Mouse (Mus musculus) CH12.LX (cell line): ENCODE data around the gene Retnlb. TPM values are rescaled to one million over a fixed set of nuclear protein-coding genes. Genes with fewer than 3 reads are reported as not detected.

Source experiments
- DNase-seq: peaks from one replicate; pipeline ENCODE4 v3.0.0-alpha.2; 2013; ENCODE audit errors: extremely low read depth
- H3K27ac ChIP-seq: 2 replicates; pipeline ENCODE4 v1.5.1; 2012; ENCODE audit warnings: low read depth, mild to moderate bottlenecking, control low read depth, moderate library complexity; ENCODE audit not compliant: insufficient read depth
- H3K27me3 ChIP-seq: replicated peaks from 2 replicates; pipeline ENCODE3; 2012; ENCODE audit warnings: inconsistent platforms
- H3K36me3 ChIP-seq, 2 experiments: replicated peaks in 1 of 2; 2 replicates each; pipeline versions ENCODE3 to v1.6.1; 2012; ENCODE audit warnings: inconsistent platforms in 1 of 2, low read length in 1 of 2, mild to moderate bottlenecking in 1 of 2, mixed read lengths in 1 of 2, moderate library complexity in 1 of 2; ENCODE audit not compliant: control insufficient read depth in 1 of 2, insufficient read depth in 1 of 2
- H3K4me1 ChIP-seq, 2 experiments: 2 replicates each; pipeline ENCODE4 v1.6.1; 2012; ENCODE audit warnings: inconsistent platforms in 1 of 2, moderate library complexity in 1 of 2; ENCODE audit not compliant: insufficient read depth in 2 of 2, control insufficient read depth in 1 of 2
- H3K4me2 ChIP-seq: 2 replicates; pipeline ENCODE4 v1.6.1; 2012; ENCODE audit warnings: low read depth, mild to moderate bottlenecking, control low read depth; ENCODE audit not compliant: poor library complexity, insufficient read depth, severe bottlenecking
- H3K4me3 ChIP-seq, 3 experiments: fragments of 150-350 bp in 1 of 3; sonication (generic) in 1 of 3; replicated peaks in 1 of 3; 2 replicates each; pipeline versions ENCODE3 to v1.5.1; 2011 to 2012; ENCODE audit warnings: low read depth in 2 of 3, low read length in 2 of 3, mild to moderate bottlenecking in 2 of 3, moderate library complexity in 2 of 3, control low read depth in 1 of 3, improper control_type of control experiment in 1 of 3, inconsistent platforms in 1 of 3, mixed read lengths in 1 of 3; ENCODE audit not compliant: poor library complexity in 1 of 3
- H3K79me2 ChIP-seq: replicated peaks from 2 replicates; pipeline ENCODE4 v1.6.1; 2012; ENCODE audit warnings: mild to moderate bottlenecking, moderate library complexity; ENCODE audit not compliant: control insufficient read depth, poor library complexity, insufficient read depth, severe bottlenecking; ENCODE audit errors: extremely low read depth
- H3K9ac ChIP-seq: 2 replicates; pipeline ENCODE4 v1.6.1; 2012; ENCODE audit warnings: low read depth, mild to moderate bottlenecking, control low read depth, moderate library complexity; ENCODE audit not compliant: insufficient read depth
- H3K9me3 ChIP-seq: replicated peaks from 2 replicates; pipeline ENCODE3; 2012; ENCODE audit warnings: low read length, inconsistent platforms, mixed read lengths
- BHLHE40 ChIP-seq: IDR thresholded peaks from 2 replicates; pipeline ENCODE4 v1.6.1; 2011; ENCODE audit warnings: mild to moderate bottlenecking, low read depth, low read length, improper control_type of control experiment
- CHD1 ChIP-seq: IDR thresholded peaks from 2 replicates; pipeline ENCODE4 v1.6.1; 2012; ENCODE audit warnings: low read depth, low read length, improper control_type of control experiment, inconsistent platforms
- CHD2 ChIP-seq: IDR thresholded peaks from 2 replicates; pipeline ENCODE4 v1.6.1; 2011; ENCODE audit warnings: low read length, improper control_type of control experiment
- E2F4 ChIP-seq: IDR thresholded peaks from 2 replicates; pipeline ENCODE4 v1.6.1; 2011; ENCODE audit warnings: low read depth, low read length, improper control_type of control experiment; ENCODE audit not compliant: insufficient replicate concordance
- ELF1 ChIP-seq: IDR thresholded peaks from 2 replicates; pipeline ENCODE4 v1.6.1; 2014; ENCODE audit warnings: low read depth, mild to moderate bottlenecking, inconsistent platforms, low read length, improper control_type of control experiment
- EP300 ChIP-seq: IDR thresholded peaks from 2 replicates; pipeline ENCODE4 v1.6.1; 2011; ENCODE audit warnings: low read length, improper control_type of control experiment
- ETS1 ChIP-seq: conservative IDR thresholded peaks from 2 replicates; pipeline ENCODE4 v1.6.1; 2012; ENCODE audit warnings: low read depth, mild to moderate bottlenecking, inconsistent platforms, low read length, improper control_type of control experiment, moderate library complexity
- GABPA ChIP-seq: IDR thresholded peaks from 2 replicates; pipeline ENCODE4 v1.6.1; 2012; ENCODE audit warnings: low read depth, low read length, improper control_type of control experiment, inconsistent platforms; ENCODE audit not compliant: insufficient replicate concordance
- IRF4 ChIP-seq: IDR thresholded peaks from 2 replicates; pipeline ENCODE4 v1.6.1; 2014; ENCODE audit warnings: low read depth, mild to moderate bottlenecking, inconsistent platforms, low read length, improper control_type of control experiment
- JUN ChIP-seq: IDR thresholded peaks from 2 replicates; pipeline ENCODE4 v1.6.1; 2011; ENCODE audit warnings: low read depth, mild to moderate bottlenecking, low read length, improper control_type of control experiment, moderate library complexity; ENCODE audit not compliant: insufficient read depth
- JUND ChIP-seq: conservative IDR thresholded peaks from 2 replicates; pipeline ENCODE4 v1.6.1; 2011; ENCODE audit warnings: low read depth, low read length, improper control_type of control experiment
- KAT2A ChIP-seq: IDR thresholded peaks from 2 replicates; pipeline ENCODE4 v1.6.1; 2012; ENCODE audit warnings: low read length, improper control_type of control experiment, inconsistent platforms; ENCODE audit not compliant: insufficient replicate concordance
- MAFK ChIP-seq: IDR thresholded peaks from 2 replicates; pipeline ENCODE4 v1.6.1; 2011; ENCODE audit warnings: low read length, improper control_type of control experiment; ENCODE audit not compliant: insufficient replicate concordance
- MAX ChIP-seq: IDR thresholded peaks from 2 replicates; pipeline ENCODE4 v1.6.1; 2011; ENCODE audit warnings: low read length, improper control_type of control experiment
- MAZ ChIP-seq: IDR thresholded peaks from 2 replicates; pipeline ENCODE4 v1.6.1; 2012; ENCODE audit warnings: low read depth, mild to moderate bottlenecking, inconsistent platforms, low read length, improper control_type of control experiment, moderate library complexity
- MEF2A ChIP-seq: IDR thresholded peaks from 2 replicates; pipeline ENCODE4 v1.6.1; 2014; ENCODE audit warnings: low read depth, mild to moderate bottlenecking, inconsistent platforms, low read length, improper control_type of control experiment, borderline replicate concordance
- MXI1 ChIP-seq: IDR thresholded peaks from 2 replicates; pipeline ENCODE4 v1.6.1; 2011; ENCODE audit warnings: mild to moderate bottlenecking, low read depth, low read length, improper control_type of control experiment
- MYC ChIP-seq: IDR thresholded peaks from 2 replicates; pipeline ENCODE4 v1.6.1; 2011; ENCODE audit warnings: low read depth, mild to moderate bottlenecking, improper control_type of control experiment, low read length
- NELFE ChIP-seq: IDR thresholded peaks from 2 replicates; pipeline ENCODE4 v1.6.1; 2011; ENCODE audit warnings: low read depth, low read length, improper control_type of control experiment
- NRF1 ChIP-seq: IDR thresholded peaks from 2 replicates; pipeline ENCODE4 v1.6.1; 2014; ENCODE audit warnings: low read depth, mild to moderate bottlenecking, inconsistent platforms, low read length, improper control_type of control experiment, moderate library complexity
- PAX5 ChIP-seq: IDR thresholded peaks from 2 replicates; pipeline ENCODE4 v1.6.1; 2012; ENCODE audit warnings: low read length, inconsistent platforms, mixed read lengths
- POLR2A ChIP-seq: IDR thresholded peaks from 2 replicates; pipeline ENCODE4 v1.6.1; 2011; ENCODE audit warnings: low read depth, mild to moderate bottlenecking, improper control_type of control experiment, low read length
- RAD21 ChIP-seq: IDR thresholded peaks from 2 replicates; pipeline ENCODE4 v1.6.1; 2011; ENCODE audit warnings: low read depth, mild to moderate bottlenecking, low read length, improper control_type of control experiment, moderate library complexity
- RCOR1 ChIP-seq: conservative IDR thresholded peaks from 2 replicates; pipeline ENCODE4 v1.6.1; 2012; ENCODE audit warnings: low read depth, mild to moderate bottlenecking, inconsistent platforms, low read length, improper control_type of control experiment
- SIN3A ChIP-seq: IDR thresholded peaks from 2 replicates; pipeline ENCODE4 v1.6.1; 2012; ENCODE audit warnings: low read length, improper control_type of control experiment, inconsistent platforms
- SMC3 ChIP-seq: IDR thresholded peaks from 2 replicates; pipeline ENCODE4 v1.6.1; 2011; ENCODE audit warnings: low read depth, low read length, improper control_type of control experiment
- TBP ChIP-seq: conservative IDR thresholded peaks from 2 replicates; pipeline ENCODE4 v1.6.1; 2011; ENCODE audit warnings: low read depth, low read length, improper control_type of control experiment
- TCF12 ChIP-seq: IDR thresholded peaks from 2 replicates; pipeline ENCODE4 v1.6.1; 2014; ENCODE audit warnings: low read depth, mild to moderate bottlenecking, inconsistent platforms, low read length, improper control_type of control experiment
- UBTF ChIP-seq: IDR thresholded peaks from 2 replicates; pipeline ENCODE4 v1.6.1; 2012; ENCODE audit warnings: low read depth, mild to moderate bottlenecking, inconsistent platforms, low read length, improper control_type of control experiment, moderate library complexity
- USF1 ChIP-seq: IDR thresholded peaks from 2 replicates; pipeline ENCODE4 v1.6.1; 2014; ENCODE audit warnings: low read depth, mild to moderate bottlenecking, inconsistent platforms, low read length, improper control_type of control experiment
- USF2 ChIP-seq: conservative IDR thresholded peaks from 2 replicates; pipeline ENCODE4 v1.6.1; 2011; ENCODE audit warnings: low read depth, low read length, improper control_type of control experiment
- ZC3H11A ChIP-seq: IDR thresholded peaks from 2 replicates; pipeline ENCODE4 v1.6.1; 2012; ENCODE audit warnings: low read depth, mild to moderate bottlenecking, inconsistent platforms, low read length, improper control_type of control experiment
- ZKSCAN1 ChIP-seq: IDR thresholded peaks from 2 replicates; pipeline ENCODE4 v1.6.1; 2012; ENCODE audit warnings: low read depth, inconsistent platforms, low read length, improper control_type of control experiment, borderline replicate concordance
- ZMIZ1 ChIP-seq: IDR thresholded peaks from 2 replicates; pipeline ENCODE4 v1.6.1; 2012; ENCODE audit warnings: low read depth, mild to moderate bottlenecking, inconsistent platforms, low read length, improper control_type of control experiment
- ZNF384 ChIP-seq: IDR thresholded peaks from 2 replicates; pipeline ENCODE4 v1.6.1; 2012; ENCODE audit warnings: low read depth, low read length, improper control_type of control experiment, inconsistent platforms
- dilution Hi-C: fragments of 300-500 bp; cut with MboI; formaldehyde crosslinking; loops from 2 replicates; pipeline ENCODE4 v1.14.3; 2020; ENCODE audit warnings: low sequenced_read_pairs; ENCODE audit not compliant: extremely low pct_unique_long_range_greater_than_20kb, extremely low pct_ligation_motif_present
- in situ Hi-C: fragments of 300-500 bp; cut with MboI; formaldehyde crosslinking; loops from 3 replicates; pipeline ENCODE4 v1.14.3; 2019; ENCODE audit warnings: low sequenced_read_pairs, low pct_ligation_motif_present, low pct_unique_long_range_greater_than_20kb, mixed read lengths
- polyA plus RNA-seq: library from polyadenylated mRNA; unstranded; fragments of >175 nt; gene quantifications from 2 replicates; pipeline ENCODE4 v1.2.1, GENCODE M21; 2012; ENCODE audit warnings: low read depth; ENCODE audit not compliant: insufficient read length
- total RNA-seq, 2 experiments: library from RNA; depleted of rRNA; stranded (reverse); fragments of 300-350 nt in 1 of 2; fragments of >200 nt in 1 of 2; gene quantifications; 2 replicates each; pipeline ENCODE4 v1.2.3; 2012 to 2014

Gene Retnlb
- total and polyA plus RNA-seq, 3 experiments: not detected

DNA sequence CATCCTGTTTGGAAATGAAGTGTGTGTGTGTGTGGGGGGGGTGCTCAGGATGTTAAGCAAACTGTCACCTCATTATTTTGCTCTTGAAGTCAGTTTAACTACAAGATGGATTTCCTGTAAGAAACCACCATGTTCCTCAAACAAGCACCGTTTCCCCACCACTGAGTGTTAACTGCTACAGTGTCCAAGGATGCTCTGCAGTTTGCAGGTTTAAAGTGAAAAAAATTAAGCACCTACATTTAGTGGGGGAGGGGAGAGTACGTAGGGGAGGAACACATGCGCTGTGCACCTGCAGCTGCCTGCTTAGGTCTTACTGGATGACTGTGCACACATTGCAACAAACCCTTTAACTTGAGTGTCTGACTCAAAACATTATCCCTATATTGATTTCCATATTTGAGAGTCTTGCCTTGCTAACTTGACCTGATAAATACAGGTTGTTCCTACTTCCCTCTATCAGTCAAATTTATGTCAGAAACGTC lies 27.9 kb upstream of the Retnlb start:
- Histone ChIP-seq H3K4me1 (peaks cover 7 to 10% of the 10 kb centered on the region in 2 experiments; a peak in 2 of 4 replicates), H3K4me2 (peak overlapping the region; percentile 33; the same call in 1 of the 2 replicates), H3K79me2 (no peaks in the 10 kb centered on the region), H3K27ac (no peak overlapping the region), H3K27me3 (no peaks in the 10 kb centered on the region), H3K9me3 (peaks cover 32% of the 10 kb centered on the region), H3K36me3 (no peaks in the 10 kb centered on the region), H3K9ac (no peak overlapping the region), H3K4me3 (no peak overlapping the region)
- peak; percentile 51 for DNase-seq
- in situ Hi-C loops (no loop called here), dilution Hi-C loops (no loop called here)
- TF ChIP-seq MAFK: peak; percentile 53; the same call in 1 of the 2 replicates
- no peak for TF ChIP-seq GABPA
- TF ChIP-seq KAT2A: no peak
- TF ChIP-seq NELFE: no peak
- no peak for TF ChIP-seq MXI1
- TF ChIP-seq TBP: no peak
- peak; percentile 76 for TF ChIP-seq ZNF384
- TF ChIP-seq E2F4: no peak
- peak; percentile 65; the same call in 1 of the 2 replicates for TF ChIP-seq JUN
- TF ChIP-seq CHD1: no peak
- no peak for TF ChIP-seq SMC3
- TF ChIP-seq RAD21: no peak
- TF ChIP-seq ETS1: peak; percentile 48; the same call in 1 of the 2 replicates
- peak; percentile 68 for TF ChIP-seq JUND
- peak; percentile 88; the same call in 1 of the 2 replicates for TF ChIP-seq RCOR1
- TF ChIP-seq TCF12: peak; percentile 90
- TF ChIP-seq ZMIZ1: no peak
- peak; percentile 94 for TF ChIP-seq IRF4
- peak; percentile 74 for TF ChIP-seq MEF2A
- TF ChIP-seq MYC: peak; percentile 76; the same call in 1 of the 2 replicates
- TF ChIP-seq MAX: peak; percentile 64; the same call in 1 of the 2 replicates
- peak; percentile 92 for TF ChIP-seq EP300
- TF ChIP-seq POLR2A: no peak
- no peak for TF ChIP-seq USF2
- TF ChIP-seq BHLHE40: peak; percentile 84
- peak; percentile 18; the same call in 1 of the 2 replicates for TF ChIP-seq ELF1
- TF ChIP-seq ZC3H11A: no peak
- TF ChIP-seq CHD2: peak; percentile 87
- no peak for TF ChIP-seq UBTF
- TF ChIP-seq PAX5: no peak
- TF ChIP-seq SIN3A: peak; percentile 51
- TF ChIP-seq MAZ: no peak
- peak; percentile 65 for TF ChIP-seq NRF1
- TF ChIP-seq ZKSCAN1: no peak
- TF ChIP-seq USF1: no peak
